Mouse (Mus musculus) splenic B cell, adult 2 months (primary cell): ENCODE data around the gene Tnfrsf18.

ENCODE experiments used
- DNase-seq: peaks from one replicate; pipeline ENCODE4 v3.0.0-alpha.2; 2011; ENCODE audit warnings: low read depth, low spot score
- H3K27me3 ChIP-seq: 2 replicates; pipeline ENCODE4 v1.6.1; 2012; ENCODE audit warnings: mild to moderate bottlenecking, low read length, moderate library complexity, mixed read lengths; ENCODE audit not compliant: control insufficient read depth, poor library complexity, insufficient read depth, severe bottlenecking
- H3K36me3 ChIP-seq: 2 replicates; pipeline ENCODE4 v1.6.1; 2012; ENCODE audit warnings: mild to moderate bottlenecking, low read length, moderate library complexity, mixed read lengths; ENCODE audit not compliant: control insufficient read depth, poor library complexity, insufficient read depth, severe bottlenecking

The Tnfrsf18 gene

DNA sequence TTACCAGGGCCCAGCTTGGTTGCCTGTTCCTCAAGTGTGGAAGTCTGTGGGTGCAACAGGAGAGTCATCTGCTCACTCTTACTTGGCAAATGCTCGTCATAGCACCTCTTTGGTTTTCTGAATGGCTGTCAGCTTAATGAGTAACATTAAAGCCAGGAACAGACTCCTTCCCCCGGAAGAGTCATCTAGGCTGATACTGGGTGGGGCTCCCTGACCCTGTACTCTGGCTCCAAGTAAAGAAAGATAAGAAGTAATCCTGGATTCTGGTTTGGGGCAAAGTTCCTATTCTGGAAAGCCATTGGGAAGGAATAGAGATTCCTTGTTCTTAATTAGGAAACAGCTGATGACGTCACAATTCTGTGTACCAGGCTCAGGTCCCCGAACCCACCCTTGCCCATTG, 28.2 kb downstream of the Tnfrsf18 start:
- no peaks in the 10 kb centered on the region for H3K27me3 ChIP-seq
- DNase-seq, result no peak
- no peaks in the 10 kb centered on the region for H3K36me3 ChIP-seq

DNA sequence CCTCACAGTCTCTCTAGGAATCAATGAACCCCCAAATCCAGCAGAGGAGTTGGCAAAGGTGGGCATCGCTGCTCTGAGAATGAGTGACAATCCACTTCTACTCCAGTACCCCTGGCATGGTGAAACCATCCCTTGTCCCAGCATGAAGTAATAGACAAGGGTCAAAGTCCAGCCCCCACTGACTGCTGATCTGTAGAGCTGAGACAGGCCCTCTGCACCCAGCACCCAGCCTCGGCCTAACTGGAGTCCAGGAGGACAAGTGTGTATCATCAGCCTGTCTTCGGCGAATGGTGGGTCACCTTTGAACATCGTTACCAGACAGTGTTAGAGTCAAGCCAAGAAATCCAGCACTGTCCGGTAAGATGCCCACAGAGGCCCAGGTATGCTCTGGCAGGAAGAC, 28.6 kb downstream of the Tnfrsf18 start:
- no peak for DNase-seq

DNA sequence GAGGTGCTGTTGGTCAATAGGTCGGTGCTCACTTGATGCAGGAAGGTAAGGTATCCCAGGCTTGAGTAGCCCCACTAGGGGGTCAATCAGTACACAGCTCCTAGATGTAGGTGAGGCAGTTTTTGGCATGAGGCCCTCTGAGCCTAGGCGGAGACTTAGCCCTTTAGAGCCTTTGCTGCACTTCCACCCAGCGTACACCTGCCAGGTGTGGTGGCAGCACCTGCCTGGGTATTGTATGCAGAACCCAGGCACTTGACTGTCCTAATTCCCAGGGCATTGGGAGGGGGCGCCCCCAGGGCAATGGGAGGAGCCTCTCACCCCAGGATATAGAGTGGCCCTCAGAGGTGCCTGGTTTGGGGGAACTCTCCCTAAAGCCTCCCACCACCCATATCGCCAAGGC, 29.2 kb downstream of the Tnfrsf18 start:
- no peaks in the 10 kb centered on the region for H3K27me3 ChIP-seq
- DNase-seq, result no peak
- no peaks in the 10 kb centered on the region for H3K36me3 ChIP-seq

More for the DNA sequence above, 28.6 kb downstream of the Tnfrsf18 start:
- Histone ChIP-seq H3K27me3 (no peaks in the 10 kb centered on the region), H3K36me3 (no peaks in the 10 kb centered on the region)

DNA sequence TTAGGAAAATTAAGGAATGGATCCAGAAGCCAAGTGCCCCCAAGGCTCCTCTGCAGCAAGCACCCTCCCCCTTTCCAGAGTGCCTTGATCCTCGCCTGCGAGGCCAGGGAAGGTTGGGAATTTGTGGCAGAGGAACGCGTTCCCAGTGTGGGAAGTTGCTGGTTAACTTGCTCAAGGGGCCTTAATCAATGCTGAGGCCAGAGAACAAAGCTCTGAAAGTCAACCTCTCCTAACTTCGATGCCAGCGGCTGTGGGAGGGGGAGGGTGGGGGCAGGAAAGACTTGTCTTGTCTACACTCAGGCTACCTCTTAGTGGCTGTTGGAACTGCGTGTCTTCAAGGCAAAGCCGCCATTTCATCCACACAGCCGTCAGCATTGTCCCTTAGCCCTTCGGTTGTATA, 31.7 kb downstream of the Tnfrsf18 start:
- no peak for DNase-seq
- Histone ChIP-seq H3K36me3 (no peaks in the 10 kb centered on the region), H3K27me3 (no peaks in the 10 kb centered on the region)

DNA sequence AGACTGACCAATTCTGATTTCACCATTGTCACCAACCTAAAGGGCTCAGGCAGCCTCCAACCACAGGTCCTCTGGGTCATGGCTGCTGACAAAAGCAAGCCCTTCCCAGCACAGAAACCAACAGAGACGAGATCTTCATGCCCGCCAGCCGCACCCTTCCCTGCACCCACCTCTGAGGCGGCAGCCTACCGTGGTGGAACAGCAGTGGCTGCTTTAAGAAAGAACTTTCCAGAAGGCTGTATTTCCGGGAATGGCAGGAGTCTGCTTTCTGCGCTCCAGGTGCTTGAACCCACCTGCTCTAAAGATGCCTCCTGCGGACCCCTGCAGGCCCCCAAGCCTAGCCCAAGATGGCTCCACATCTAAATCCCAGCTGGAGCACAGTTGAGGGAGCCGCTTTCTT, 32.9 kb downstream of the Tnfrsf18 start:
- DNase-seq, result no peak
- H3K27me3 ChIP-seq, result no peaks in the 10 kb centered on the region

DNA sequence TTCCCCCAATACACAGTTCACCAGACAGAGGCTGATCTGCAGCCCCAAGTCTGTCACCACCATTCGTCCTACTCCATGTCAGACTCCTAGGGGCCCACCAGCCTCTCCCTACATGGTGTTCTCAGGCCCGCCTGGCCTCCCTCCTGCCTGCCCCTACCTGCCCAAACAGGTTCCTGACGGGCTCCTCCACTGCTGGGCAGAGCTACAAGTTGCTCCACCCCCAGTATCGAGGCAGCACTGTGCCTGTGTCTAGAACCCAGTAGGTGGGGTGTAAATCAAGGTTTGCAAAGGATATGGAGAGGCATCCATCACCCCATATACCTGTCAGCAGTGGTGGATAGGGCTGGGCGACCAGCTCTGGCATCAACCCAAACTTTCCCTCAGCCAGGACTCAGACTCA, 33.3 kb downstream of the Tnfrsf18 start, which contains the start of gene Ttll10:
TSS of gene Ttll10 (minus strand) at position 154 of the 400 bp plus-strand sequence.
- Histone ChIP-seq H3K36me3 (no peaks in the 10 kb centered on the region), H3K27me3 (no peaks in the 10 kb centered on the region)
- no peak for DNase-seq

More for the DNA sequence above, 32.9 kb downstream of the Tnfrsf18 start:
- no peaks in the 10 kb centered on the region for H3K36me3 ChIP-seq

DNA sequence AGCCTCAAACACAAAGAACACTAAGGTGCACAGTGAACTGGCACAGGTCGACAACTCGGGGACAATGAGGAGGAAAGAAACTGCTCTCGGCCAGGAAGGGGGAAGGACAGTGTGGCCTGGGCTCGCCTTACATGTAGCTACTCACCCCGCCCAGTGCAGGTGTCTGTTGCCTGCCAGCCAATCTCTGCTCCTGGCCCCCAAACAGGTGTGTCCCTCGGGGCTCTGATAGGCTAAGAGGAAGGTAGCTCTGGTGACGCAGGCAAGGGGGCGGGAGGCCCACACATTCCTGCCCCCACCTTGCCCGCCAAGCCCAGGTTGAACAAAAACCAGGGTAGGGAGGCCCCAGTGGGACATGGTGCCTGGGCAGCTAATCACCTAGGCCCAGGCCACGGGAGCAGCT, 33.7 kb downstream of the Tnfrsf18 start:
- no peaks in the 10 kb centered on the region for H3K27me3 ChIP-seq
- no peaks in the 10 kb centered on the region for H3K36me3 ChIP-seq

DNA sequence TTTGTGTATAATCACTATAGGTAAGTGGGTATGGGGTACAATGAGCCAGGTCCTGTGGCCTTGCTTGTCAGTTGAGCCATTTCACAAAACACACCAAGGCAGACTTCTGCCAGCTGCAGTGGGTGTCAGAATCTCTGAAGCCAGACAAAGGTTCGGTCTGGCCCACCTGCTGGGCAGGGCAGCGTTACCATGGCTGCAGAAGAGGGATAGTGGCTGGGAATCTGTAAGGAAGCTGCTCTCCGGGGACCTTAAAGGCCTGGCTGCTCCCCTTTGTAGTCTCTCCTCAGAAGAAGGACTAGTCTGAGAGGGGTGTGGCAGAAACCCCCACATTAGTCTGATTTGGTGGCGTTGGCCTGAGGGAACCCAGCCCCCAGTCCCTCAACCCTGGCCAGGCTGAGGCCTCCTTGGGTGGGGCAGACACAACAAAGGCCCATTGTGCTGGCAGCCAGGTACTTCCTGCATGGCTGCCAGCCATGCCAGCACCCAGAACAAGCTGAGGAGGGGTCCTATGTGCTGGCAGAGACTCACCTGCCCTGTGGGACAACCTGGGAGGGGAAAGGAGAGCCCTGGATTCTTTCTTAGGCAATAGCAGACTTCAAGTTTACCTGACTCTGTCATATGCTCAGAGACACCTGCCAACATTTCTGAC, 38.0 kb downstream of the Tnfrsf18 start:
- no peaks in the 10 kb centered on the region for H3K27me3 ChIP-seq
- H3K36me3 ChIP-seq, result no peaks in the 10 kb centered on the region
- DNase-seq, result no peak

More for the DNA sequence above, 33.7 kb downstream of the Tnfrsf18 start:
- DNase-seq, result no peak

DNA sequence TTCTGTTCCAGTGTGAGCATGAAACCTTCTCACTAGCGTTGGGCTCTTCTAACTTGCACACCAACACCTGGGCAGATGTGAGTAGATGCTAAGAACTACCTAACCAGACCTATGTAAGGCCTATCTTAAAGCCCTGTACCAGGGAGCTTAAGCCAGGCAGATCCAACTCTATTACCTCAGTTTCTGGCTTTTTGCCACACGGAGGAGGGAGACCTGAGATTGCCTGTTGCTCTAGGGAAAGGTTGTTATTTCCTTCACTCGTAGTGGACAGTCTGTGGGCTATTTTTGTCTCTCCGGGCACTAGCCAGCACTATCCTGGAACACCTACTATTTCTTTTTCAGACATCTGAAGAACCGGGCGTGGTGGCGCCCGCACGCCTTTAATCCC, 38.5 kb downstream of the Tnfrsf18 start:
- Histone ChIP-seq H3K27me3 (no peaks in the 10 kb centered on the region), H3K36me3 (no peaks in the 10 kb centered on the region)
- no peak for DNase-seq

DNA sequence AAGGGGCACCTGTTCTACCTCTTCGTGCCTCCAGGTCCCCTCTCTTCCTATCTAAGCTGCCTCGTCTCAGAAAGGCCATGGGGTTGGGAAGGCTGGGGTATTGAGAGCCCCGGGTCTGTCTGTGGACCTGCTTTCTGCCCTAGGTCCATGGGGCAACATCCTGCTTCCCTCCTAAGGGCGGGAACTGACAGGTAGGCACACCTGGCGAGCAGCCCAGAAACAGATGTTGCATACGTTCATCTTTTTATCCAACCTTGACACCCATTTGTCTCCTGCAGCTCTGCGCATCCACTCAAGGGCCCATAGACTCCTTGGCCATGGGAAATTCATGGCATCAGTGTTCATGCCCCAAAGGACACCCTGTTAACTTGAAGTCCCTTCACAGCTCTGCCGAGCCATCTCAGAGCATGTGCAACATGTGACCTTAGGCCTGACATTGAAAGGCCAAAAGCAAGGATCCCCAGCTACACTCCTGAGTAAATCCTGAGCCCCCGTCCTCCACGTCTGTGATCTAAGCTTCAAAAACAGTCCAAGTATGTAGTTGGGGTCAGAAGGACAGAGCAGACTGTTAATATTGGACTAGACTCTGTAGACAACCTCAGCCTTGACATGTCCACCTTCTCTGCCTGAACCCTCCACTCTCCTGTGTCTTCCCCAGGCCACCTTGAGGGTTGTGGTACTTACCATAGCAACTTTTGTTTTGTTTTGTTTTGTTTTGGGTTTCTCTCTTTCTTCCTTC, 39.4 kb downstream of the Tnfrsf18 start:
- Histone ChIP-seq H3K27me3 (no peaks in the 10 kb centered on the region), H3K36me3 (no peaks in the 10 kb centered on the region)
- DNase-seq, result no peak

DNA sequence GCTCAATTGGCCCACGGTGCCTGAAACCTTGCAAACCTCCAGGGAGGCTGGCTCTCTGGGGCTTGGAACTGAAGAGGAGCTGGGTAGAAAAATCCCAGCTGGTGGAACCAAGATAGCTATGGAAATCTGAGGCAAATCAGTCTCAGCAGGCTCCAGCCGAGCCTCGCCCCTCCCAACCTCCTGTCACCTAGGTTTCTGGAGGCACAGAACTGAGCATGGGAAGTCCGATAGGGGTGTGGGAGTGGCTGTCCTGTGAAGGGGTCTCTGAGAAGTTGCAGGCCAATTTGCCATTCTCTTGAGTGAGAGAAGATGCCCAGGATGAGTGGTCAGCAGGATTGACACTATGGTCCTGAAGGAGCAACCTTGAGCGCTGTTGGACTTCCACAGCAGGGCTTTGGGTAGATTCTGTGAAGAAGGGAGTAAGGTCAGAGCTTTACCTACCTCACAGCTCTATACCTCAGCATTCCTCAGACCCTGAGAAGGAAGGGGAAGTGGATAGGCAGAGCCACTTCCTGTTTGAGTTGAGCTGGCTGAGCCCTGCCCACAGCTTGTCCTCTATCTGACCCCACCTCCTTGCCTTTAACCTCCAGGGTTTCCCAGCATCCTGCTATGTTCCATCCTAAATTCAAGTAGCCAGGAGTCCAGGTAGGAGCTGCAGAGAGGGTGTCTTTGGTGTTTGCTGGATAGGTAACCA, 41.4 kb downstream of the Tnfrsf18 start:
- peak; percentile 35 for DNase-seq
- Histone ChIP-seq H3K36me3 (no peaks in the 10 kb centered on the region), H3K27me3 (no peaks in the 10 kb centered on the region)

DNA sequence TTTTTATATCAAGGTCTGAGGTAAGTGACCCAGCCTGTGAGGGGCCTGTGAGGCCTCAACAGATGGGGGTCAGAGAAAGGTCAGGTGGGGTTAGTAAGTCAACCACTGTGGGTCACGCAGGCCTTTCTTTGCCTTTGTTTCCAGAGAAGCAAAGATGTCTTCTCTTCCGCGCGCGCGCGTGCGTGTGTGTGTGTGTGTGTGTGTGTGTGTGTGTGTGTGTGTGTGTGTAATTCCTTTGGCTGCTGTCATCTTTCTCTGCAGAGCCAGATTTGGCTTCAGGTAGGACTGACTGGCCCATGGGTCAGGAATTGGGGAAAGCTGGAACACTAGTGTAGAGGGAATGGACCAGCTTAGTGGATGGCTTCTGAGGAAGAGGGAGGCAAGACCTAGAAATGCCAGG, 43.7 kb downstream of the Tnfrsf18 start:
- H3K36me3 ChIP-seq, result no peaks in the 10 kb centered on the region
- no peak for DNase-seq

DNA sequence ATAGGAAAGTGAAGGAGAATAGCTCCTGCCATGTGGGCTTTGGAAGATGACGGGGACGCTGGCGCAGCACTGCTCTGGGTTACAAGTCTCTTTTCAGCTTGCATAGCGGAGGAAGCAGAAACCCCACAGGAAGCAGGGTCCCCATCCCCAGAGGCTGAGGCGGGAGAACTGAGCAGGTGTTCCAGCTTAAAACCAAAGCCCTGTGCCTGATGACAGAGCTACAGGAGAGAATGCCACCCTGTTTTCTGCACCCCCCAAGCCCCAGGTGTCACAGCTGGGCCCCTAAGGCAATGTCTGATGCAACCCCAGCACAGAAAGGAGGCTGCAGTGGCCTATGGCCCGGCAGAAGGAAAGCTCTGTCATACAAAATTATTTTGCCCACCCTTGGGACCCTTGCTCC, 44.3 kb downstream of the Tnfrsf18 start:
- peak; percentile 21 for DNase-seq
- no peaks in the 10 kb centered on the region for H3K36me3 ChIP-seq
- no peaks in the 10 kb centered on the region for H3K27me3 ChIP-seq

More for the DNA sequence above, 43.7 kb downstream of the Tnfrsf18 start:
- no peaks in the 10 kb centered on the region for H3K27me3 ChIP-seq

DNA sequence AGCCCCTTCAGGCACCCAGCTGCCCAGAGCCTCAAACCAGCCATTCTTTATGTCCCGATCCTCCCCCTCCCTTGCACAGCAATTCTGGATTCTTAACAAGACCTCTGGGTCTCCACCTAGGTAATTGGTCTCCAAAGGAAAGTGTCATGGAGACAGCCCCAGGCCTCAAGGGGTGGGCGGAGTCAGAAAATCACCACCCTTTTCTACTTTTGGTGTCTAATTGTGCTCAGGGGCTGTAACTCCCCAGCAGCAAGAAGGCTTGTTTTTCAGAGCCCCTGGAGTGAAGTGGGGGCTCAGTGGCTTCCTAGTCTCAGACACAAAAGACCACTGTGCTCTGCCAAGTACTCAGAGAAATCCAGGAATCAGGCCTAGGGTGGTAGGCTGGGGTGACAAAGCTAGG, 44.8 kb downstream of the Tnfrsf18 start:
- Histone ChIP-seq H3K36me3 (no peaks in the 10 kb centered on the region), H3K27me3 (no peaks in the 10 kb centered on the region)
- DNase-seq, result no peak

DNA sequence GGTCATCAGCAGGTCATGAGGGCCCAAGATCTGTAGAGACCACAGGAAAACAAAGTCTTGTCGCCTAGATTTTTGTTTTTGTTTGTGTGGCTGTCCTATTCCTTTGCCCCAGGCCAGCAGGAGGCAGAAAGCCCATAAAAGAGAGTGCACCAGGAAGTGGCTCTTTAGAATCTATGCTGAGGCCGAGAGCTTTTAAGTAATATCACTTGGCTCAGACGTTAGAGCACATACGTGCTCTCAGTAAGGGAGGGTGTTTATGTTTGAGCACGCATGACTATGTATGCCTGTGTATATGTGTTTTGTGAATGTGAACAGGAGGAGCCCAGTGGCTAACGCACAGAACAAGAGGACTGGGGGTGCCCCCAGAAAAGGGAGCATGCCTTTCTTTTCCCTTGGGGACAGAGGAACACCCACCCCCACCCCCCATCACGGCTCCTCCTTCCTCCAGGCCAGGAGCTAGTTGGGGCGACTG, 51.0 kb downstream of the Tnfrsf18 start:
- Histone ChIP-seq H3K27me3 (no peaks in the 10 kb centered on the region), H3K36me3 (no peaks in the 10 kb centered on the region)
- DNase-seq, result peak; percentile 48
